Mouse (Mus musculus) left cerebral cortex, postnatal 36 days (tissue): ENCODE results near the gene Arhgap23. TPM values are rescaled to one million over a fixed set of nuclear protein-coding genes. Genes with fewer than 3 reads are reported as not detected.

ENCODE experiments used
- DNase-seq, 2 experiments: peaks; one replicate each; pipeline ENCODE4 v3.0.0; 2021 to 2022; ENCODE audit warnings: low spot score in 2 of 2, mixed read lengths in 1 of 2
- intact Hi-C: fragments of 180-260 bp; cut with DNase I; formaldehyde crosslinking; loops from one replicate; pipeline ENCODE4 v1.15.1; 2025
- total RNA-seq, 2 experiments: library from RNA; stranded (reverse); gene quantifications; 2 replicates each; pipeline ENCODE4 v1.2.3; 2021

Gene Arhgap23
- total RNA-seq, 2 experiments from 2014 or later = 68.0 to 74.4 TPM

GRCm38 (mm10) chr11:97489589-97490324, 74.4 kb downstream of the Arhgap23 start:
- intact Hi-C loops = loop anchor here (2.0 kb wide), 1 partner anchor 133 kb away; no protein-coding TSS in a partner anchor
- DNase-seq = peak; percentile 75 to 76

DNA sequence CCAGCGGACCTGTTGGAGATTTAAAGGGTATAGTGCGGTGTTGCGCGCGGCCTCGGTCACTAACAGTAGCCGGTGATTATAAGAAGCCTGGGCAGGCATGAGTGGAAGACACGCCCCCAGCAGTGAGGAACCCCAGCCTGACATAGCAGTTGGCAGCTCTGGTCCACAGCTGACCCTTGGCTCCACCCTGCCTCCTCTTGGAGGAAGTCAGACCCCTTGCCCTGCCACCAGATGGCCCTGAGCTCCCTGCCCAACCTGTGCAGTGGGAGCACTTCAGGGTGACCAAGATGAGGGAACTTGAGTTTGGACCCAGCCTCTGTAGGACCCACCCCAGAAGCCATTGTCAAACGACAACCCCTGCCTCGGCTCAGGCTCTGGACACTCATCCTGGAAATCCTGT, 76.3 kb downstream of the Arhgap23 start:
- DNase-seq = no peak
- intact Hi-C loops = no loop called here

DNA sequence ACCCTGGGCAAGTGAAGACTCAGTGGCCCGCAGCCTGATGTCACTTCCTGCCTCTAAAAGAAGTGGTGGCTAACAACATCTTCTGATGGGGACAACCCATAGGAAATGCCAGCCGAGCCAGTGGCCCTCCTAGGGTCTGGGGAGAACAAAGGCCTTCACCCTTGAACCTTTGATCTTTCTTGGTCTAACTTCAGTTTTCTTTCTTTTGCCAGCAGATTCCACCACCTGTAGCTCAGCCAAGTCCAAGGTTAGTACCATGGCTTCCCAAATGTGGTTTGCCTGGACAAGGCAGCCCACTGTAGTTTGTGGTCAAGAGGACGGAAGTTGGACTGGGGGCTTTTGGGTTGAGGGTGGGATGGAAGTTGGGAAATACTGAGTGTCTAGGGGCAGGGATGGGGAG, 77.5 kb downstream of the Arhgap23 start:
- DNase-seq = no peak
- intact Hi-C loops = no loop called here

DNA sequence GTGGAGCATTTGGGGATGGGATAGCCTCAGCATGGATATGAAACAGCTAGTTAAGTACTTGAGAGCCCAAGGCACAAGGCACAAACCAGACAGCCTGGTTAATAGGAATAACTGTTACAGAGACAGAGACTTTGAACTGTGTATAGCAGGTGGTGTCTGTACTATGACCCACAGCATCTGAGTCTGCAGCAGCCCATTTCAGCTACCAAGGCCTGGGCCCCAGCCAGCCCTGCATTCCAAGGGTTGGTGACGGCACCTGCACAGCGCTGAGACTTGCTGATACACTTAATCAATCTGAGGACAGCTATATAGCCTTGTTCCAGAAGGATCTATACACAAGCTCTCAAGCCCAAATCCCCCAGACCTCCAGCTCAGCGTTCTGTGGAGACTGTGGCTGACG, 82.2 kb downstream of the Arhgap23 start:
- intact Hi-C loops = no loop called here
- no peak for DNase-seq

GRCm38 (mm10) chr11:97499865-97500719, 84.8 kb downstream of the Arhgap23 start, which contains the start of gene 4933428G20Rik:
Gene 4933428G20Rik, minus strand, starts transcription at chr11:97500340.
- intact Hi-C loops = no loop called here
- DNase-seq = peak in 1 of 2 experiments; percentile 43

- intact Hi-C loops = no loop called here
Observed at GRCm38 (mm10) chr11:97500720-97501448, 85.6 kb downstream of the Arhgap23 start.

DNA sequence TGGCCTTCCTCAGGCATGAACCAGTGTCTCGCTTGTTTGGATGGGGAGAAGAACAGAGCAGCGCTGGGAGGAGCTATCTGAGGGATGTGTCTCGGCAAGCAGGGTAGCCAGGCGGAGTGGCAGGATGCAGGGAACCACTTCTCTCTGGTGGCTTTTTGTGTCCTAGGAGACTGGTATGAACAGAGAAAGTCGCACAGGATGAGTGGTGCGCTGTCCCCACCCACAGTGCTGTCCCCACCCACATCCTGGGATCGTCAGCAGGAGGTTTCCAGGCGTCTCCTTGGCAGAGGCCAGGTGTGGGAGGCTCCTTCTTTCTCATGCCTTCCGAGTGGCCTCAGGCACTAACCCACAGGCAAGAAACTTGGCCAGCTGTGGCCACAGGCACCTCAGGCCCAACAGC, 87.0 kb downstream of the Arhgap23 start:
- intact Hi-C loops = no loop called here
- DNase-seq = peak in 1 of 2 experiments; percentile 64

More at GRCm38 (mm10) chr11:97500720-97501448, 85.6 kb downstream of the Arhgap23 start:
- peak in 1 of 2 experiments; percentile 36 for DNase-seq

DNA sequence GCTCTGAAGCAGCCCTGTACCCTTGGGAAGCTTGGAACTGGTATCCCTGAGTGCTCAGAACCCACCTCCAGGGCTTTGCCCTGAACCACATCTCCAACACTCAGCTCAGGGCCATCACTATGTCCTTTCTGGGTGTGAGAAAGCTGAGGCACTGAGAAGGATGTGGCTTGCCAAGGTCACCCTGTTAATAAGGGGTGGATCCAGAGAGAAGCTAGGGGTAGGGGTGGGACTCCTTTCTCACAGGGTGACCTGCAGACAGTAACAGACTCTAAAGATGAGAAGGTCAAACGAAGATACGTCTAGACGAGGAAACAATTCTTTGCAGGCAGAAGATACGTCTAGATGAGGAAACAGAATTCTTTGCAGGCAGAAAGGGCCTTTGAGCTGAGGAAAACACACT, 87.5 kb downstream of the Arhgap23 start:
- intact Hi-C loops = no loop called here
- no peak for DNase-seq

DNA sequence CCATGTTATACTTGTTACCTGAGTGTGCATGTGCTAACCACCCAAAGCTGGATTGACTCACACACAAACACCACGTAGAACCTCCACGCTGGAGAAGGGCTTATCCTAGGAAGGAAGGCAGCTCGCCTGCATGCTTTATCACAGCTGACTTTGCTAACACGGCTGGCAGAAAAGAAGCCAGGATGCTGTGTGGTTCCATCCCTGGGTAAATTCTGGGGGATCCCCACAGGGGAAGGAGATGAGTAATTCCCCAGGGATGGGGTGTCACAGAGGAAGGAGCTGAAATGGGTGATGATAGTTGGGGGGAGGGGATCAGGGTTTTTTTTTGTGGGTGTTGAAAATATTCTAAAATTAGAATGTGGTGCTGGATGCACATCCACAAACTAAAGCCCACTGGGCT, 90.5 kb downstream of the Arhgap23 start:
- intact Hi-C loops = no loop called here
- no peak for DNase-seq

- intact Hi-C loops = no loop called here
- DNase-seq = no peak
Observed at GRCm38 (mm10) chr11:97506331-97506730, 91.0 kb downstream of the Arhgap23 start.

DNA sequence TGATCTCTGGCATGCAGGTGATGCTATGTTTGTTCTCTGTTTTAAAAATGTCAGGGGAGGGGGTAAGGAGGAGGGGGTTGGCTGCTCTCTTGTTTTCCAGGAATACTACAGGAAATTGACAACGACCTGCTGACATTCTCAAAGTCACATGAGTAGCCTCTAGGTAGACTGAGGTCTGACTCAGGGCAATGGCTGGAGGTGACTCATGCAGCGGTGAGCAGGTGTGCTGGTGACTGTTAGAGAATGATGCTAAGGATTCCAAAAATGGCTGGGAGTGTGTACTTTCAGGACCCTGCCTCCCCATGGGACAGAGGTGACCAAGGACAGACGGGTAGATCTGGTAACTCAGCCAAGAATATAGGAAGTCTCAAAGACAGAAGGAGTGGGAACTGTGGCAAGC, 92.9 kb downstream of the Arhgap23 start:
- intact Hi-C loops = no loop called here
- DNase-seq = no peak

DNA sequence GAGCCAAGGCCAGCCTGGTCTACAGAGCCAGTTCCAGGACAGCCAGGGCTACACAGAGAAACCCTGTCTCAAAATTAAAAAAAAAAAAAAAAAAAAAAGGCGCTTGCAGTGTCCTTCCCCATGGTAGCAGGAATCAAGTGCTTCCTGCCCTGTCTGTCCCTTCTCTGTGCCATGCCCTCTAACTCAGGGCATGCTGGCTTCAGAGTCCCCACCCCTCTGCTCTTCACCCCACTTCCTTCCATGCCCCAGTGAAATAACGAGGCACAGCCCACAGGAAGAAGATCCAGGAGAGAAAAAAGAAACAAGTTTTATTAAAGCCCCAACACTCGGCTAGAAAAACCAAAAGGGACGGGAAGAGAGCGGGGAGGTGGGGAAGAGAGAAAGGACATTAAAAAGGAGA, 93.7 kb downstream of the Arhgap23 start:
- intact Hi-C loops = no loop called here
- no peak for DNase-seq

- intact Hi-C loops = no loop called here
- no peak for DNase-seq
Observed at GRCm38 (mm10) chr11:97509715-97510485, 94.6 kb downstream of the Arhgap23 start.

DNA sequence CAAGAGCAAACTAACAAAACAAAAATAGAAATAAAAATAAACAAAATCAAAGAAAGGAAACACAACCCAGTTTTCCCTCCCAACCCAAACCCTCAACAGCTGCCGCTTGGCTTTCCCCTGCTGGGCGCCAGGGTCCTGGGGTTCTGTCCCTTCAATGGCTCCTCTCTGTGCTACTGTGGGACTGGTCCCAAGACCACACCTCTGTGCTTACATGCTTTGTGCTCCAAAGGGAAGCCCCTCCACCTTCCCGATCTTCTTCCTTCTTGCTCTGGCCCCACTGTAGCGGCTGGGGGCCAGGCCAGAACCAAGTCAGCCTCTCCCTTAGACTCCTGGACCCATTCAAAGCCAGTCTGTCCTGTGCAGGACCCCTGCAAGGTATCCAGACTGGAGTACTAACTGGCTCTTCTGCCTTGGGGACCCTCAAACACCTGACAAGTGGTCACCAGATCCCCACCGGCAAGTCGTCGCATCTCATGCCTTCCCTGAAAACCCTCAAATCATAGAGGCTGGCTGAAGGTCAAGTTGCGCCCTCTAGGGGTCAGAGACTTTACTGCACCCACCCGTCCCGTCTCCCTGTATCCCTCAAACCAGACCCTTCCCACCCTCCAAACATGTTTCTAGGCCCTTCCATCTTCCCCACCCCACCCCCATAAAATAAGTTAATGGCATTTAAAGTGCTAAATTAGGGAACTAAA, 95.8 kb downstream of the Arhgap23 start:
- intact Hi-C loops = no loop called here
- no peak for DNase-seq

GRCm38 (mm10) chr11:97511661-97512369, 96.5 kb downstream of the Arhgap23 start:
- intact Hi-C loops = no loop called here

GRCm38 (mm10) chr11:97512511-97512910, 97.2 kb downstream of the Arhgap23 start:
- DNase-seq = no peak
- intact Hi-C loops = no loop called here

More at GRCm38 (mm10) chr11:97511661-97512369, 96.5 kb downstream of the Arhgap23 start:
- DNase-seq = no peak

- intact Hi-C loops = no loop called here
- DNase-seq = no peak
Observed at GRCm38 (mm10) chr11:97513066-97513465, 97.7 kb downstream of the Arhgap23 start.

DNA sequence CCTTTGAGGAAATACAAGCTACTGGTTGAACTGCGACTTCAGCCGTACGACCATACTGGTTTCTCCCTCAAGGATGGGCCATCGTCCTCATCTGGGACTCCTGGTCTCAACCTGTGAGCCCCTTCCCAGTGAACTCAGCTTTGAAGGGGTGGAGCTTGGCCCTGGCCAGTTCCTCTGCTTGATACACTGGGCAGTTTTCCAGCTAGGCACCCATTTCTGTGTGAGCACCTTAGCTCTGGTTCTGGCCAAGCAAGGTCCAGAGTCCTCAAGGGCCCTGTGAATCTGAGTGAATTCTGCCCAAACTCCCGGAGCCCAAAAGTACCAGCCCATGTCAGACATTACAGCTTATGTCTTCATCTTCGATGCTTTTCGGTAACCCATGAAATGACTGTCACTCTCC, 105.2 kb downstream of the Arhgap23 start:
- intact Hi-C loops = no loop called here
- no peak for DNase-seq
